ENCODE assay signal across 27 mouse cellular contexts in genomic region chr6:50453651-50454050, GRCm38 (mm10). TPM values are rescaled to one million over a fixed set of nuclear protein-coding genes. Genes with fewer than 3 reads are reported as not detected.
A peak's percentile ranks its signal among the peaks of the same experiment; 100 is the strongest.
DNase-seq lines count a peak whose midpoint lies in the region; ATAC-seq and TF ChIP-seq lines count a peak whose summit lies in the region.
"Had no signal": no experiment of that assay in that cellular context is flagged by ENCODE, and none has a peak within 500 bp of the region (broad histone marks: within the 10 kb centered on the region; RNA-seq: fewer than 3 reads in every experiment).

No protein-coding gene starts in this region.

- no peak for DNase-seq in left cerebral cortex, adult 2 months (ENCODE audit: extremely low spot score in 1 of 2, low spot score in 2 of 2)
- no peak for DNase-seq in left cerebral cortex, adult 9 months (ENCODE audit: low spot score in 2 of 2)
- DNase-seq in MN1 (ENCODE audit: low spot score): peak; percentile 9
- no peak for DNase-seq in midbrain, postnatal 0 days (ENCODE audit: low spot score)
- no peak for DNase-seq in layer of hippocampus, adult 9-10 months (ENCODE audit: low spot score)
- no peak for DNase-seq in right cerebral cortex, postnatal 36 days (ENCODE audit: low spot score in 2 of 2)
- DNase-seq: adrenal gland, adult 8-10 months; B cell, adult 2 months; cerebellum, adult 8-10 months; cerebellum, postnatal 36 days; gastrocnemius, postnatal 36 days; heart, postnatal 36 days; kidney, adult 18-20 months; kidney, postnatal 10 days; lung, postnatal 36 days; right cerebral cortex, postnatal 14 days; spleen, adult 18-20 months had no signal

- TF ChIP-seq POLR2A in cortical plate, adult 2 months (IDR thresholded peaks at IDR 0.05; ENCODE audit: extremely low read depth, insufficient read depth, low read length): no peak

- no peak overlapping the region for H3K9ac ChIP-seq in midbrain, postnatal 0 days (replicated peaks; ENCODE audit: low read length, poor library complexity, severe bottlenecking)
- H3K9ac ChIP-seq: forebrain, embryonic 12.5 days; heart, embryonic 15.5 days; hindbrain, embryonic 13.5 days; liver, embryonic 14.5 days; lung, embryonic 15.5 days had no signal

- H3K27ac ChIP-seq in left cerebral cortex, adult 2 months: peak overlapping the region; percentile 29
- H3K27ac ChIP-seq in cortical plate, adult 2 months (ENCODE audit: insufficient read depth, low read length): no peak overlapping the region
- no peak overlapping the region for H3K27ac ChIP-seq in midbrain, postnatal 0 days (ENCODE audit: low read depth, low read length)
- H3K27ac ChIP-seq: forebrain, embryonic 12.5 days; heart, embryonic 15.5 days; hindbrain, embryonic 13.5 days; liver, embryonic 14.5 days; lung, embryonic 15.5 days had no signal

- ATAC-seq in midbrain, postnatal 0 days (ENCODE audit: low FRiP score): no peak
- ATAC-seq: activated CD4-positive, CD25-positive, alpha-beta regulatory T cell, adult 4 months; inflammation-experienced regulatory T-cells, adult 6 months had no signal

- peak overlapping the region; percentile 34 for H3K4me3 ChIP-seq in left cerebral cortex, adult 2 months
- H3K4me3 ChIP-seq in cortical plate, adult 2 months (ENCODE audit: insufficient read depth, low read length): peak overlapping the region; percentile 84
- H3K4me3 ChIP-seq in midbrain, postnatal 0 days (ENCODE audit: low read depth, low read length): no peak overlapping the region
- H3K4me3 ChIP-seq: erythroblast, embryonic 14.5 days; forebrain, embryonic 12.5 days; hindbrain, embryonic 13.5 days; lung, embryonic 15.5 days had no signal

- intact Hi-C loops in left cerebral cortex, adult 2 months (cut with DNase I): loop anchor here (2.0 to 5.0 kb wide), 2 partner anchors 96 to 141 kb away; no protein-coding TSS in a partner anchor

- 0 out of 2 replicates have a peak, but pooled peaks cover 3% of the 10 kb centered on the region for H3K4me1 ChIP-seq in cortical plate, adult 2 months (ENCODE audit: control insufficient read depth, insufficient read depth, low read length)
- H3K4me1 ChIP-seq in midbrain, postnatal 0 days (ENCODE audit: insufficient read depth, low read length): no peaks in the 10 kb centered on the region; the same call in 1 of the 2 replicates

- WGBS in midbrain, postnatal 0 days: 34% methylated on average over 6 of the region's 6 CpGs

- H3K9me3 ChIP-seq in midbrain, postnatal 0 days (ENCODE audit: low read length): no peaks in the 10 kb centered on the region
- H3K9me3 ChIP-seq: forebrain, embryonic 12.5 days; G1E; heart, embryonic 15.5 days; hindbrain, embryonic 13.5 days; lung, embryonic 15.5 days had no signal

- H3K27me3 ChIP-seq in midbrain, postnatal 0 days (ENCODE audit: insufficient read depth, low read length): 0 out of 2 replicates have a peak, but pooled peaks cover 2% of the 10 kb centered on the region
- H3K27me3 ChIP-seq: heart, embryonic 15.5 days had no signal

- no peaks in the 10 kb centered on the region for H3K36me3 ChIP-seq in midbrain, postnatal 0 days (ENCODE audit: insufficient read depth, low read length)
- H3K36me3 ChIP-seq: forebrain, embryonic 12.5 days; G1E; heart, embryonic 15.5 days; hindbrain, embryonic 13.5 days; lung, embryonic 15.5 days had no signal

- TF ChIP-seq CTCF in left cerebral cortex, adult 2 months (IDR thresholded peaks at IDR 0.05): no peak
- TF ChIP-seq CTCF in cortical plate, adult 2 months (IDR thresholded peaks at IDR 0.05; ENCODE audit: extremely low read depth, insufficient read depth, low read length): no peak
- TF ChIP-seq CTCF in midbrain, postnatal 0 days (IDR thresholded peaks at IDR 0.05): no peak

- H3K4me2 ChIP-seq in midbrain, postnatal 0 days (ENCODE audit: low read depth, low read length, poor library complexity, severe bottlenecking): peak overlapping the region; percentile 30; the same call in 1 of the 2 replicates
- H3K4me2 ChIP-seq: lung, embryonic 15.5 days had no signal

RNA-seq across cellular contexts. Expression of gene Osbpl3, which starts 2.4 kb away (rescaled TPM):
- total RNA-seq in left cerebral cortex, adult 2 months (2021): 10 to 100 TPM; 45.5 to 56.0 TPM
- 26.1 and 32.2 TPM in 2 replicates for polyA plus RNA-seq in cortical plate, adult 2 months (2012; rRNA removed)
- 9.5 and 9.7 TPM in 2 replicates for total RNA-seq in midbrain, postnatal 0 days (2014; rRNA removed)
- 4.2 and 5.5 TPM in 2 replicates for polyA plus RNA-seq in midbrain, postnatal 0 days (2015; fragmentation: Nextera tagmentation; extraction: Ambion mirVana)
- polyA plus RNA-seq: erythroblast, embryonic 14.5 days; G1E had no signal
